Mouse (Mus musculus) stomach, postnatal 0 days (tissue): ENCODE measurements around the gene Runx2.

Experiments used
- CTCF ChIP-seq: IDR thresholded peaks from 2 replicates; pipeline ENCODE4 v1.5.1; 2016; ENCODE audit warnings: antibody characterized with exemption, low read depth, mild to moderate bottlenecking, moderate library complexity
- EP300 ChIP-seq: optimal IDR thresholded peaks from 2 replicates; pipeline ENCODE3; 2016; ENCODE audit warnings: antibody characterized with exemption

DNA sequence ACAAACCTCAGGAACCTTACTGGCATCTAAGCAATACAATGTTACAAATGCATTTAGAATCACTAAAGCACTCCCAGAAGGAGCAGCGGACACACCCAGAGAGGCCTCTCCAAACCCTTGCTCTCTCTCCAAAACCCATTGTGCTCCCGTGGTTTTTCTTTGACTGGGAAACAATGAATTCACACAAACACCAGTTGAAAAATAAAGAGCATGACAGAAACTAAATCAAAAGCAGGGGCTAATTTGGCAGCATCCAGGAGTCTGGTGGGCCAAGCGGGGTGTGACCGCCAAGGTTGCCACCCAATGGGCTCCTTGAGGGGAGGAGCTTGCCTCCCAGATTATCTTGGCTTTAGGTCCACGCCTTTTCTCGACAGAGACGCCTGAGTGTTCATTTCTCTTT lies 341.9 kb downstream of the Runx2 start:
- TF ChIP-seq CTCF (no peak), EP300 (no peak)
